Mouse (Mus musculus): ENCODE measurements around the gene Ablim2.

Ablim2 gene

GRCm38 (mm10) chr5:35815051-35815450 is 57.4 kb downstream of the Ablim2 start:
- no peak for DNase-seq

DNA sequence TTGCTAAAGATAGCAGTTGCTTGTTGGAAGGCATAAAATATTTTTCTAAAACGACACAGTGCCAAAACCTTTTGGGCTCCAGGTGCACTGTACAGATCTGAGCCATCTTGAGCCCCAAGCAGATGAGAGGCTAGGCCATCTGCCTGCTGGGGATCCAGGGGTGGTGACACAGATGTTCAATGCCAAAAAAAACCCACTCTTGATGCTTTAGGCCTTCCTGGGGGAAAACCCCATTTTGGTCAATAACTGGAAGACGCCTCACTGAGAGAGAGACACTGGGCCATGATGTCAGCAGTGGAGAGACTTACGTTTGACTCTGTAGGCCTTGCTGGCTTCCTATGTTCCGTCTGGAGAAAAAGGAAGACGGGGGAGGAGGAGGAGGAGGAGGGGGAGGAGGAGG is 59.6 kb downstream of the Ablim2 start:
- DNase-seq, result no peak

GRCm38 (mm10) chr5:35817882-35818281 is 60.2 kb downstream of the Ablim2 start:
- no peak for DNase-seq

DNA sequence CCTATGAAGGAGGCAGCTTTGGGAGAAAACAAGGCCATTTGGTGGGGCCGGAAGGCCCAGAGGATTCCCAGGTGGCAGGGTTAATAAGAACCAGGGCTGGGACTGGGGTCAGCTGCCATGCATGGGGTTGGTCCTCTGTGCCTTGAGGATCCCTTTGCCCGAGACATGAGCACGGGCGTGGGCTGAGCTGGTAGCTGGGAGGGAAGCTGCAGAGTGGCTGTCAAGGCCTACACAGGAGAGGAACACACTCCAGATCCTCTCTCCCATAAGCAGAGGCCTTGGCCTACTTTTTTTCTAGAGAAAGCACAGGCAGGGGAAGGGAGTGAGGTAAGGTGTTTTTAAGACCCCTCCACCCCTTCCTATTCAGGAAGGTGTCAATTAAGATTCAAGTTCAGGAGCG is 65.0 kb downstream of the Ablim2 start:
- DNase-seq, result no peak

DNA sequence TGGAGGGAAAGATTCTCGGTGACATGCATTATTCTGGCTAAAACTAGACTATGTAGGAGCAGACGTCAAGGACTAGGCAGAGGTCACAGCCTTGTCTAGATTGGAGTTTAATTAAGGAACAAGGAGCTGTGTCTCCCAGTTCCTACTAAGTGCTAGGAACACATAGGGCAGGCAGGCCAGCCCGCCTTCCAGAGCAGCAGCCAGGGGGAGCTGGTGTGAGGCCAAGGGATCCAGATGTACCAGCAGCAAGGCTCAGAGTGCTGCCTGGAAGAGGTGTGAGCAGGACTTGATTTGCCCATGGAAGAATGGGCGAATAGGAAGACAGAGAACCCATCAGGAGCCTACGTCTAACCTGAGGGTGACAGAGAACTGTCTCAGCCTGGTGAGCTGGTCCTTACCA is 68.8 kb downstream of the Ablim2 start:
- DNase-seq, result no peak

GRCm38 (mm10) chr5:35827075-35827474 is 69.4 kb downstream of the Ablim2 start:
- no peak for DNase-seq

DNA sequence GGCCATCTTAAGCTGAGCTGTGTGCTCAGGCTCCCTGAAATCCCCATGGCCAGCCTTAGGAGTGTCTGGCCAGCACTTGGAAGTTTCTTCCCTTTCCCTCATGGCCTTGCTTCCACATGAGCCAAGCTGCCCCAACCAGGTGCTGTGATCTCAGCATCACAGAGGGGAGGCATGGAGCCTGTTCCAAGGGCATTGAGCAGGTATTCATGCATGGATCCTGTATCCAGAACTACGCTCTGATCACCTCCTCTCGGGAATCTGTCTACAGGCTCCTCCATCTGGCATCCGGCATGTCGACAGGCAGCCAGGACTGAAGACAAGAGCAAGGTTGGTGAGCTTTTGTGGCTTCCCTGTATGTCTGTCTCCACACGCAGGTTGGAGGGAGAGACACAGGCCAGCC is 70.2 kb downstream of the Ablim2 start:
- no peak for DNase-seq

DNA sequence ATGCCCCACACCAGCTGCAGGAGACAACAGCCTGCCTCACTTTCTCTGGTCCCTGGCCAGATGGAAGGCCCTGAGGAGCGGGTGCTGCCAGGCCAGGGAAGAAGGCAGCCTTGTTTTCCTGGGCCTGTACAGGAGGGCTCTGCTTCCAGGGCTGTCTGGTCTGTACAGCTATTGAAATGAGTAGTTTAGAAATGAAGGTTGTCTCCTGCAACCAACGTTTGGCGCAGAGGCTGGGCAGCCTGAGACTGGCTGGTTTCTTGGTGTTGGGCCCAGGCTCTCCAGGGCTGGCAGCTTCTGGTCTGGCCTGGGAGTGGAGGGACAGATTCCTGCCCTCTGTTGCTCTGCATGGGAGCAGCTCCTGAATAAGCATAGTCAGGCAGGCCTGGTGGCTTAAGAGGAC is 72.4 kb downstream of the Ablim2 start:
- no peak for DNase-seq

DNA sequence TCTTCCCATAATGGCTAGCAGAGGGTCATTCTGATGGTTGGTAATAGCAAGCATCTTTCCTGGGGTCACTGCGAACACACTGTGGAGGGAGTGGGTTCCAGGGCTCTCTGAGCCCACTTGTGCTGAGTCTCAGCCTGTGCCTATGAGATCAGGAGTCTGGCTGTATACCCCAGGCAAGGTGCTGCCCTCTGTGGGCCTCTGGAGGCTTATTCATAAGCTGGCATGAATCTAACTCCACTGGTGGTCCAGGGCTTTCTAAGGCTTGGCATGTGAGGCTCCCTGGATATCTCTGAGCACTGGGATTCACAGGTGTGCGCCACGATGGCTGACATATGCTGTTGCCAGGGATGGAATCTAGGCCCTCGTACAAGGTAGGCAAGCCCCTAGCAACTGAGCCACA is 76.2 kb downstream of the Ablim2 start:
- no peak for DNase-seq

- no peak for DNase-seq
Measured at GRCm38 (mm10) chr5:35836992-35837391, 79.3 kb downstream of the Ablim2 start.

GRCm38 (mm10) chr5:35839262-35839661 is 81.6 kb downstream of the Ablim2 start:
- no peak for DNase-seq

- DNase-seq, result no peak
Measured at GRCm38 (mm10) chr5:35851485-35851884, 93.8 kb downstream of the Ablim2 start.

DNA sequence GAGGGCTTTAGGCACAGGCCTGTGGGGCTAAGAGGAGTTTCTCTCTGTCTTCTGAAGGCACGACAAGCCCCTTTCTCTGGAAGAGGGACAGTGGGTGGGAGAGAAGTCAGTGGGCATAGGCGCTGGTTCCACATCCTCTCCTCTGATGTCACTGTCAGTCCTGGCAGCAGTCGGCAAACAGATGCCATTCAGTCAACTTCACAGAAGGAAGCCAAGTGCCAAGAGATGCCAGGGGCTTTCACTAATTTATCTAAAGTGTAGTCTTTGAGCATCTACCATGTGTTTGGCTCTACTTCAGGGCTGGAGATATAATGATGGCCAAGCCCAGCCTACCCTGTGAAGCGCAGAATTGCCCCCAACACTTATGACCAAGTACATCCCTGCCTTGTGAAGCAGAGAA is 95.8 kb downstream of the Ablim2 start:
- no peak for DNase-seq

- no peak for DNase-seq
Measured at GRCm38 (mm10) chr5:35856245-35856644, 98.6 kb downstream of the Ablim2 start.

DNA sequence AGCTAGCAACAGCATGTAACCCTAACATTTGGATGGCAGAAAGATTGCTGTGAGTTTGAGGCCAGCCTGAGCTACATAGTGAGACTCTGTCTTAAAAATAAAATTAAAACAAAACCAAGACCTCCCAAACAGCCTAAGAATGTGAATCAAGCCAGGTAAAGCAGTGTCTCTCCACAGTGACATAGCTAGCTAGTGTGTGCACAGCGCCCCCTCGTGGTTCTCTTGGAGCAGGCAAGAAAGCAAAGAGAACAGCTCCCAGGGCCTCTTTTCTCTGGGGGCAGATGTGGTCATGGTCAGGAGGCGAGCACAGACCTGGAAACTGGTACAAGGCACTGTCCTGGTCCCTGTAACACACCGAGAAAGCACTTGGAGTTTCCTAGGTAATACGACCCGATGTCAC is 100.4 kb downstream of the Ablim2 start:
- DNase-seq, result no peak

DNA sequence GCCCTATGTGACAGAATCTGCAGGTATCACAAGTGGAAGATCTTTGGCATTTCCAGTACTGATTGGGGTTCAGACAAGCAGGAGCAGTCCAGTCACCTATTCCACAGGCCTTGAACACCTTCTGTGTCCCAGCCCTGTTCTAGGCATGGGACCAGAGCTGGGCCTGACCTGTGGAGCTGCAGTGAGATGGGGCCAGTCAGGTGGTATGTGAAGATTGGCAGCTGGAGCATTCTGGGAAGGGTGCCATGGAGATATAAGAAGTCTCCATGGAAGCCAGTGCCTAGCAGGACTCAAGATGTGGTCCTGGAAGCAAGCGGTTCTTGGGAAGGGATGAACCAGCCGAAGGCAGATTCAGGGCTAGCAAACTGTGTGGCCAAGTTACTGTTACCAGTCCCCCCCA is 103.8 kb downstream of the Ablim2 start:
- no peak for DNase-seq

- no peak for DNase-seq
Measured at GRCm38 (mm10) chr5:35869973-35870372, 112.3 kb downstream of the Ablim2 start.

- peak; percentile 29 to 41 for DNase-seq
Measured at GRCm38 (mm10) chr5:35870408-35871012, 112.8 kb downstream of the Ablim2 start.

DNA sequence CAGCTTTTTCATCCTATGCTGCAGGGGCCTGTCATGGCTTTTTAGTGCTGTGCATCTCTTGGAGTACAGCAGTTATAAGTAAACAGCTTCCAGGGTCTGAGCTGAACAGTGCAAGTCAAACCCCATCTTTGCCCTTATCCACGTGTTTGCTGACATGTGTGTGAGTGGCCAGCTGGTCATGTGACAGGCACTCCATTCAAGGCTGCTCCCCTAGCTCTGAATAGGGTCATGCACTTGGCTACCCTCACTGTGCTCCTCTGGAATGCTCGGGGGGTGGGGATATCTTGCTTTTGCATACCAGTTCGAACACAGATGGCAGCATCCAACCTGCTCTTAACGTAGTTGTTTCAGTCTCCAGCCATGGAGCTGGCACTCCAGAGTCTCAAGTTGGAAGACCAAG is 115.7 kb downstream of the Ablim2 start:
- no peak for DNase-seq

GRCm38 (mm10) chr5:35876236-35876635 is 118.6 kb downstream of the Ablim2 start:
- no peak for DNase-seq

- DNase-seq, result no peak
Measured at GRCm38 (mm10) chr5:35879199-35879598, 121.5 kb downstream of the Ablim2 start.

DNA sequence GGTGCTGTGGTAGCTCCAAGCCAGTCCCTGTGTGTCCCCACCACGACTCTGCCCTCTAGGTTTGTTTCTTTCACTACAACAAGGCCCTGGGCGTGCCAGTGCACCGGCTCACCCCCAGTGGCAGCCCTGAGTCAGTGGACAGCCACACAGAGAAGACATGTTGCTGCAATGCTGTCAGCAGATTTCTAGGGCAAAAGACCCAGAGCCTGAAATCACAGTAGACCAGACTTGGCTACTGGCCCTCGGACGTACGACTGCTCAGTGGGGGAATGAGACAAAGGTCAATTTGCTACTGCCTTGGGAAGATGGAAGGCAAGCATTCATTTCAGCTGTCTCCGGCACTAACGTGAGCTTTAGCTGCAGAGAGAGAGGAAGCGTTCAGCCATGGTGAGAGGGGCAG is 124.7 kb downstream of the Ablim2 start:
- DNase-seq, result no peak

- no peak for DNase-seq
Measured at GRCm38 (mm10) chr5:35884262-35884661, 126.6 kb downstream of the Ablim2 start.

DNA sequence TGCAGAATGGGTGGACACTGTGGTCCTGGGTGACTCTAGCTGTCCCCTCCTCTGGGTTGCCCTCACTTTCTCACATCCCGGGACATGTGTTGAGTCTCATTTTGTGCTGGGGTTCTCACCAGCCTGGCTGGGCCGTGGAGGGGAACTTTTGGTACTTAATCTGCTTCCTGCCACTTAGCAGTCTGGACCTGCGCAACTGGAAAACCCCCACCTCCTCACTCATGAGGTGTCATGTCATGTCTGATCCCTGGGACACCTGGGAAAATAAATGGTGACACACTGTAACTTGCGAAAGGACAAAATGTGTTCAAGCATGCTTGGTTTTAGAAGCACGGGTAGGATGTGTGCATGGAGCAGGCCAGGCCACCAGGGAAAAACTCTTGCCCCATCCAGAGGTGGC is 127.0 kb downstream of the Ablim2 start:
- no peak for DNase-seq

GRCm38 (mm10) chr5:35888959-35889358 is 131.3 kb downstream of the Ablim2 start:
- no peak for DNase-seq

DNA sequence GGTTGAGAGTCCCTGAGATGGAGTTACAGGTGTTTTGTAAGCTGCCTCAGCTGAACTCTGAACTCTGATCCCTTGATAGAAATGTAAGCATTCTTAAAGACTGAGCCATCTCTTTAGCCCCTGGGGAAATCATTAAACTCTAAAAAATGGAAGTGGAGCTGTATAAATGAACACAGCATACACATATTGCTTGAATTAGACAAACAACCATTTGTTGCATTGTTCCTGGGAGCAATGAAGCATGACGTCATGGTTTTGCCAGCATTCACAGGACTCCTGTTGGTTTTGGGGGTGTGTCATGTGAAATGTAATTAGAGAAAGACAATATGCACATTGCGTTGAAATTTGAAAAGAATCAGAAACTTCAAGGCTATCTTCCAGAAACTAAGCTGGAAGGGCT is 132.0 kb downstream of the Ablim2 start:
- DNase-seq, result no peak
